Mouse (Mus musculus) lung, postnatal 0 days (tissue): ENCODE measurements around the gene Pnrc2. TPM values are rescaled to one million over a fixed set of nuclear protein-coding genes. Genes with fewer than 3 reads are reported as not detected.

Experiments
- ATAC-seq: fragments of 200-750 bp; cut with Nextera tagmentation; 2 replicates; pipeline ENCODE4 v1.8.0; 2017; ENCODE audit warnings: moderate library complexity
- DNase-seq: peaks from one replicate; pipeline ENCODE4 v3.0.0-alpha.2; 2016; ENCODE audit warnings: low spot score
- H3K27ac ChIP-seq: fragments of 300-500 bp; sonication (generic); 2 replicates; pipeline ENCODE4 v1.5.1; 2014; ENCODE audit warnings: antibody characterized with exemption, mild to moderate bottlenecking, low read length, mixed read lengths
- H3K27me3 ChIP-seq: fragments of 300-500 bp; sonication (generic); replicated peaks from 2 replicates; pipeline ENCODE4 v1.6.1; 2014; ENCODE audit warnings: low read length, mixed read lengths; ENCODE audit not compliant: insufficient read depth
- H3K36me3 ChIP-seq: fragments of 300-500 bp; sonication (generic); 2 replicates; pipeline ENCODE4 v1.6.1; 2014; ENCODE audit warnings: low read length, mixed read lengths; ENCODE audit not compliant: insufficient read depth
- H3K4me1 ChIP-seq: fragments of 300-500 bp; sonication (generic); 2 replicates; pipeline ENCODE4 v1.6.1; 2014; ENCODE audit warnings: antibody characterized with exemption, low read depth, low read length, mixed read lengths; ENCODE audit not compliant: insufficient read depth
- H3K4me2 ChIP-seq: fragments of 300-500 bp; sonication (generic); replicated peaks from 2 replicates; pipeline ENCODE4 v1.6.1; 2014; ENCODE audit warnings: low read depth, mild to moderate bottlenecking, low read length, moderate library complexity, mixed read lengths
- H3K4me3 ChIP-seq: fragments of 300-500 bp; sonication (generic); 2 replicates; pipeline ENCODE4 v1.5.1; 2014; ENCODE audit warnings: low read depth, low read length
- H3K9ac ChIP-seq: fragments of 300-500 bp; sonication (generic); replicated peaks from 2 replicates; pipeline ENCODE4 v1.6.1; 2014; ENCODE audit warnings: low read depth, mild to moderate bottlenecking
- H3K9me3 ChIP-seq: fragments of 300-500 bp; sonication (generic); 2 replicates; pipeline ENCODE4 v1.6.1; 2016; ENCODE audit warnings: low read length, mixed read lengths
- CTCF ChIP-seq: IDR thresholded peaks from 2 replicates; pipeline ENCODE4 v1.5.1; 2016; ENCODE audit warnings: antibody characterized with exemption, mild to moderate bottlenecking
- EP300 ChIP-seq: IDR thresholded peaks from 2 replicates; pipeline ENCODE4 v1.6.1; 2016; ENCODE audit warnings: antibody characterized with exemption, mild to moderate bottlenecking, control low read depth
- WGBS: fragments of 180-500 bp; shearing (Covaris S2); extraction: QIAGEN DNeasy Blood & Tissue Kit; methylation state at CpG from one replicate; pipeline ENCODE4 v1.1.7; 2014; 5-methylcytosine and 5-hydroxymethylcytosine counted together
- polyA plus RNA-seq: library from polyadenylated mRNA; unstranded; fragments of >200 nt; fragmentation: Nextera tagmentation; extraction: Ambion mirVana; gene quantifications from 2 replicates; pipeline ENCODE4 v1.2.1, GENCODE M21; 2015

The Pnrc2 gene
- polyA plus RNA-seq, 1 experiment from 2014 or later = 139 TPM

- DNase-seq (no peak), ATAC-seq (no peak)
- no peak overlapping the region for H3K9ac ChIP-seq
- H3K27ac ChIP-seq = no peak overlapping the region
- no peaks in the 10 kb centered on the region for H3K36me3 ChIP-seq
- H3K4me2 ChIP-seq = no peak overlapping the region
- H3K9me3 ChIP-seq = no peaks in the 10 kb centered on the region
- no peak for TF ChIP-seq CTCF
- no peak for TF ChIP-seq EP300
- H3K4me1 ChIP-seq = no peaks in the 10 kb centered on the region
- no peak overlapping the region for H3K4me3 ChIP-seq
- 23% methylated on average over 3 of the region's 3 CpGs for WGBS
- H3K27me3 ChIP-seq = no peaks in the 10 kb centered on the region
These were observed 33.0 kb upstream of the Pnrc2 start for GRCm38 (mm10) chr4:135906633-135907032.

GRCm38 (mm10) chr4:135904810-135905209 lies 31.2 kb upstream of the Pnrc2 start:
- no peak for ATAC-seq
- Histone ChIP-seq H3K4me2 (no peak overlapping the region), H3K9me3 (no peaks in the 10 kb centered on the region), H3K27ac (no peak overlapping the region), H3K36me3 (no peaks in the 10 kb centered on the region), H3K9ac (no peak overlapping the region), H3K4me3 (no peak overlapping the region), H3K4me1 (no peaks in the 10 kb centered on the region), H3K27me3 (no peaks in the 10 kb centered on the region)
- no peak for DNase-seq
- TF ChIP-seq CTCF (no peak), EP300 (no peak)
- 53% methylated on average over 1 of the region's 1 CpGs for WGBS

DNA sequence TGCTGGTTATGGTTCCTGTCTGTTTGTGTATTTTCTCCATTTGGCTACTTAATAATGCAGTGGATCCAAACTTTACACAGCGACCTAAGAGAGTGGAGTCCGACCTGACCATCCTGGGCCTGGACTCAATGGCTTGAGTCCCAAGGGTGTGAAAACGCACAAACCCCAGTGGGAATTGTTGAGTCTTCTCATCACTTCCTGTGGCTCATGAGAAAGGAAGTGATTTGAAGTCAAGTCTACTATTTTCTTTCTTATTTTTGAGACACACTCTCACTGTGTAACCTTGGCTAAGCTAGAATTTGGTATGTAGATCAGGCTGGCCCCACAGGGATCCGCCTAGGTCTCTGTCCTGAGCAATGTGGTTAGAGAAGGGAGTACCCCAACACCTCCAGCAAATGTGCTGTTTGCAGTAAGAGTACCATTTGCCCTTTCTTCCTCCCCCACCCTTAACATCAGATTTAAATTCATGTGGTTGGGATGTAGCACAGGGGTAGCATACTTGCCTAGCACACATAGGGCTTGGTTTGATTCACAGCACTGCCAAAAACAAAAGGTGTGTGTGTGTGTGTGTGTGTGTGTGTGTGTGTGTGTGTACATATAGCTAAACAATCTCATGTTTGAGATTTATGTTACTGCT lies 29.1 kb upstream of the Pnrc2 start:
- Histone ChIP-seq H3K4me2 (no peak overlapping the region), H3K4me3 (no peak overlapping the region), H3K36me3 (no peaks in the 10 kb centered on the region), H3K9ac (no peak overlapping the region), H3K4me1 (no peaks in the 10 kb centered on the region), H3K27me3 (no peaks in the 10 kb centered on the region), H3K9me3 (no peaks in the 10 kb centered on the region), H3K27ac (no peak overlapping the region)
- DNase-seq (no peak), ATAC-seq (no peak)
- WGBS = 83% methylated on average over 4 of the region's 4 CpGs
- TF ChIP-seq CTCF = no peak
- TF ChIP-seq EP300 = no peak

- Histone ChIP-seq H3K36me3 (no peaks in the 10 kb centered on the region), H3K4me1 (no peaks in the 10 kb centered on the region), H3K4me2 (no peak overlapping the region), H3K27ac (no peak overlapping the region), H3K9me3 (no peaks in the 10 kb centered on the region), H3K9ac (no peak overlapping the region), H3K27me3 (no peaks in the 10 kb centered on the region), H3K4me3 (no peak overlapping the region)
- DNase-seq (no peak), ATAC-seq (no peak)
- TF ChIP-seq EP300 = no peak
- TF ChIP-seq CTCF = no peak
- WGBS = 84% methylated on average over 5 of the region's 5 CpGs
These were observed 26.4 kb upstream of the Pnrc2 start for GRCm38 (mm10) chr4:135900008-135900407.

DNA sequence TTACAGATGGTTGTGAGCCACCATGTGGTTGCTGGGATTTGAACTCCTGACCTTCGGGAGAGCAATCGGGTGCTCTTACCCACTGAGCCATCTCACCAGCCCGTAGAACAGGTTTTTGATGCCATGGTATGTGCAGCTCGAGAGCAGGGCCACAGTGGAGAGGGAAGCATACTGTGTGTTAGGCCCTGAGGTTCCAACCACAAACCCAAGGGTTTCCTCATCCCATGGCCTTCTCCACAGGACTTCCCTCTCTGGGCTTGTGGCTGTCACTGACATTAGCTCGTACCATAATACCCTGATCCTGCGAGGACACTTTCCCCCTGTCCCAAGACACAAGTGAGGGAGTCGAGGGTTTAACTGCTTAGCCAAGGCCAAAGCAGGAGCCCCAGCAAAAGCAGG lies 25.4 kb upstream of the Pnrc2 start:
- TF ChIP-seq CTCF (no peak), EP300 (no peak)
- ATAC-seq = peak; percentile 33; the same call in 1 of the 2 replicates
- WGBS = 78% methylated on average over 7 of the region's 7 CpGs
- Histone ChIP-seq H3K4me2 (no peak overlapping the region), H3K27me3 (no peaks in the 10 kb centered on the region), H3K9ac (no peak overlapping the region), H3K4me1 (no peaks in the 10 kb centered on the region), H3K9me3 (no peaks in the 10 kb centered on the region), H3K27ac (no peak overlapping the region), H3K4me3 (no peak overlapping the region), H3K36me3 (no peaks in the 10 kb centered on the region)
- DNase-seq = peak; percentile 38

GRCm38 (mm10) chr4:135898380-135899049 lies 24.9 kb upstream of the Pnrc2 start:
- no peaks in the 10 kb centered on the region for H3K9me3 ChIP-seq
- H3K27me3 ChIP-seq = no peaks in the 10 kb centered on the region
- H3K9ac ChIP-seq = no peak overlapping the region
- H3K4me2 ChIP-seq = no peak overlapping the region
- 44% methylated on average over 8 of the region's 9 CpGs for WGBS
- H3K27ac ChIP-seq = no peak overlapping the region
- no peaks in the 10 kb centered on the region for H3K4me1 ChIP-seq
- DNase-seq (peak; percentile 91), ATAC-seq (peak; percentile 83)
- no peaks in the 10 kb centered on the region for H3K36me3 ChIP-seq
- no peak overlapping the region for H3K4me3 ChIP-seq
- TF ChIP-seq CTCF (no peak), EP300 (no peak)
